Mouse (Mus musculus) layer of hippocampus, adult 2 months (tissue): Measurements from ENCODE around the gene Gm10972. TPM values are rescaled to one million over a fixed set of nuclear protein-coding genes. Genes with fewer than 3 reads are reported as not detected.
"Not testable (repeated sequence)": the region's sequence is repeated elsewhere in the genome, so short reads cannot be mapped to it uniquely, and the experiment has no call there.

Experiments
- DNase-seq, 2 experiments: peaks; one replicate each; pipeline ENCODE4 v3.0.0; 2022; ENCODE audit warnings: low spot score in 2 of 2
- H3K27ac ChIP-seq: fragments of 200-600 bp; 2 replicates; pipeline ENCODE4 v1.8.1; 2022
- H3K4me3 ChIP-seq: fragments of 200-600 bp; 2 replicates; pipeline ENCODE4 v1.8.1; 2022; ENCODE audit warnings: mild to moderate bottlenecking
- CTCF ChIP-seq: fragments of 200-600 bp; conservative IDR thresholded peaks from 2 replicates; pipeline ENCODE4 v1.8.1; 2022; ENCODE audit warnings: antibody characterized with exemption, mild to moderate bottlenecking, moderate library complexity
- total RNA-seq, 2 experiments: library from RNA; stranded (reverse); gene quantifications; 2 replicates each; pipeline ENCODE4 v1.2.3; 2021

The Gm10972 gene
- total RNA-seq, 2 experiments from 2014 or later = not detected

GRCm38 (mm10) chr3:94679351-94679841 lies 36.5 kb downstream of the Gm10972 start:
- no peak for DNase-seq
- Histone ChIP-seq H3K27ac (no peak overlapping the region), H3K4me3 (no peak overlapping the region)
- no peak for TF ChIP-seq CTCF

DNA sequence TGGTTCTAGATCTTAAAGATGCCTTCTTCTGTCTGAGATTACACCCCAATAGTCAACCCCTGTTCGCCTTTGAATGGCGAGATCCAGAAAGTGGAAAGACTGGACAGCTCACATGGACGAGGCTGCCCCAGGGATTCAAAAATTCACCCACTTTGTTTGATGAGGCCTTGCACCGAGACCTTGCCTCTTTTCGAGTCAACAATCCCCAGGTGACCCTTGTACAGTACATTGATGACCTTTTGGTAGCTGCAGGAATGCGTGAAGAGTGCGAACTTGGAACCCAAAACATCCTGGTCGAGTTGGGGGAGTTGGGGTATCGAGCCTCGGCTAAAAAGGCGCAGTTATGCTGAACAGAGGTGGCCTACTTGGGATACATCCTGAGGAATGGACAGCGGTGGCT lies 37.1 kb downstream of the Gm10972 start:
- not testable (repeated sequence) for H3K4me3 ChIP-seq, DNase-seq, H3K27ac ChIP-seq

GRCm38 (mm10) chr3:94680783-94681182 lies 37.9 kb downstream of the Gm10972 start:
- no peak overlapping the region for H3K27ac ChIP-seq
- no peak for TF ChIP-seq CTCF
- DNase-seq = no peak

DNA sequence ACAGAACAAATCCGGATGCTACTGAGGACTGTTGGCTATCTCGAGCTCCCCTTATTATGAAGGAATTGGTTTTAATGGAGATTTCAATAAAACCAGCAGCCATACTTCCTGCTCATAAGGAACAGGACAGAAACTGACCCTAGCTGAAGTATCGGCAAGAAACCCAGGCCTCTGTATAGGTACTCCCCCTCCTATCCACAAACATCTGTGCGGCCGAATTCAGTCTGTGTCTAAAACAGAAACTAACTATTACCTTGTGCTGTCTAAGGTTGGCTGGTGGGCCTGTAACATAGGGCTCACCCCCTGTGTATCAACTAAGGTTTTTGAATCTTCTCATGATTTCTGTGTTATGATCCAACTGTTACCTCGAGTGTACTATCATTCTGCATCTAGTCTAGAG lies 40.7 kb downstream of the Gm10972 start:
- no peak for TF ChIP-seq CTCF
- H3K27ac ChIP-seq = no peak overlapping the region
- no peak overlapping the region for H3K4me3 ChIP-seq
- DNase-seq = no peak

More at GRCm38 (mm10) chr3:94680783-94681182, 37.9 kb downstream of the Gm10972 start:
- no peak overlapping the region for H3K4me3 ChIP-seq

DNA sequence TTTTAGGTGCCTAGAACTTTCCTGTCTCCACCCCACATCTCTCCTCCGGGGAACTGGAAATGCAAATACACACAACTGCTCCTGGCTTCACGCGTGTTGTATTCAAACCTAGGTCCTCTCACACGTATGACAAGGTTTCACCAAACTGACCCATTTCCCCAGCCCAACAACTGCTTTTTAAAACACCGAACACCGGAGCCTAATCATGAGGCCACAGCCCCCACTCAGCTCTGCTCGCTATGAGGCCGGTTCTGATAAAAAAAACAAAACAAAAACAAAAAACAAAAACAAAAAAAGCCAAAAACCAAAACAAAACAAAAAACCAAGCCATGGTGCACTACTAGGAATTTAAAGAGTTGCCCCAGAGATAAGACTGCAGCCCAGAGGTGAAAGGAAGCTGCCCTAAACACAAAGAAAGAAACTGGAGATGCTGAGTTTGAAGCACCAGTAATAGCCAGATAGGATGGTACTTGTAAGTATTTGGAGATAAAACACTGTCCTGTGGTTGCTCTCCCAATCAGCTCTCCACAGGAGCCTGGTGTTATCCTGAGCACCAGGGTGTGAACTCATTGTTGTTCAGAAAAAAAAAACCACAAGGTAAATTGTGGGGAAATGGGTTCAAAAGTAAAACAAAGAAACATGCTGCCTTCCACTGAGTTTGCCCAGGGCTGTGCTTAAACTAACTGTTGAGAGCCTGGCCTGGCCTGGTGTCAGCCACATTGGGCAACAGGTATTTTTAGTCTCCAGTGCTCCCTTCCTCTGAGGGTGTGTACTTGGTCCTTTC lies 43.3 kb downstream of the Gm10972 start:
- not testable (repeated sequence) for H3K27ac ChIP-seq, H3K4me3 ChIP-seq, DNase-seq

DNA sequence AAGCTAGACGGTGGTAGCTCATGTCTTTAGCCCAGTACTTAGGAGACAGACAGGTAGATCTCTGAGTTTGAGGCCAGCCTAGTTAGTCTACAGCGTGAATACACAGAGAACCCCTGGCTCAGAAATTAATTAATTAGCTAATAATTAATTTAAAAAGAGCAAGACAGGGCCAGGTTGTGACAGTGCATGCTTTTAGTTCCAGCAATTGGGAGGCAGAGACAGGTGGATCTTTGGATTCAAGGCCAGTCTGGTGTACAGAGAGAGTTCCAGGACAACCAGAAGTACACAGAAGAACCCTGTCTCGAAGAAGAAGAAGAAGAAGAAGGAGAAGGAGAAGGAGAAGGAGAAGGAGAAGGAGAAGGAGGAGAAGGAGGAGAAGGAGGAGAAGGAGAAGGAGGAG lies 45.8 kb downstream of the Gm10972 start:
- not testable (repeated sequence) for H3K27ac ChIP-seq, DNase-seq, H3K4me3 ChIP-seq

DNA sequence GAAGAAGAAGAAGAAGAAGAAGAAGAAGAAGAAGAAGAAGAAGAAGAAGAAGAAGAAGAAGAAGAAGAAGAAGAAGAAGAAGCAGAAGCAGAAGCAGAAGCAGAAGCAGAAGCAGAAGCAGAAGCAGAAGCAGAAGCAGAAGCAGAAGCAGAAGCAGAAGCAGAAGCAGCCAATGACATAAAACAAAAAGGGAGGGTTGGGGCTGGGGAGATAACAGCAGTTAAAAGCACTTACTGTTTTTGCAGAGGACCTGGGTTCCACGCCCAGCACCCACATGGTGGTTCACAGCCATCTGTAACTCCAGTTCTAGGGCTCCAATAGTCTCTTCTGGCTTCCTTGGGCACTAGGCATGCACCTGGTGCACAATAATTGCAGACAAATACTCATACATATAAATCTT lies 46.3 kb downstream of the Gm10972 start:
- not testable (repeated sequence) for H3K27ac ChIP-seq, DNase-seq, H3K4me3 ChIP-seq

GRCm38 (mm10) chr3:94690162-94690561 lies 47.2 kb downstream of the Gm10972 start:
- H3K27ac ChIP-seq, DNase-seq, H3K4me3 ChIP-seq: not testable (repeated sequence)

DNA sequence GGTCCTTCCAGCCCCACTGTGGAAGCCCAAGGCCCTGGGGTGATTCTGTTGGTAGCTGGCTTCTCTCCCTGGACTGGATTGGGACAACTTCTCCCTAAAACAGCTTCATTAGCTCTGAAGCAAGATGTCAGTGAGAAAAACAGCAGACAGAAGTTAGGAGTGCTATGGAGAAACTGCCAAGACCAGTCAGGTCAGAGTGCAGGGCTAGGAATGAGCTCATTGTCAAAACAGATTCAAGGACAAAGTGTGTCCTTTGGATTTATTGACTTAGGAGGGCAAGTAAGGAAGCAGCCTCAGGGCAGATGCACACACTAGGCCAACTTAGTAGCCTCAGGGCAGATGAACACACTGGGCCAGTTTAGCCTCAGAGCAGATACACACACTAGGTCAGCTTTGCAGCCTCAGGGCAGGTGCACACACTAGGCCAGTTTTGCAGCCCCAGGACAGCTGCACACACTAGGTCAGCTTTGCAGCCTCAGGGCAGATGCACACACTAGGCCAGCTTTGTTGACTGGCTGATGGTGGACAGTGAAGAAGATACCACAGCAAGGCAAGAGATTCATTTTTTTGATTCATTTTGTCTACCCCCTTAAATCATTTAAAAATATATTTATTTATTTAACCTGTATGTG lies 47.8 kb downstream of the Gm10972 start:
- Histone ChIP-seq H3K4me3 (no peak overlapping the region), H3K27ac (no peak overlapping the region)
- TF ChIP-seq CTCF = no peak
- DNase-seq = no peak

DNA sequence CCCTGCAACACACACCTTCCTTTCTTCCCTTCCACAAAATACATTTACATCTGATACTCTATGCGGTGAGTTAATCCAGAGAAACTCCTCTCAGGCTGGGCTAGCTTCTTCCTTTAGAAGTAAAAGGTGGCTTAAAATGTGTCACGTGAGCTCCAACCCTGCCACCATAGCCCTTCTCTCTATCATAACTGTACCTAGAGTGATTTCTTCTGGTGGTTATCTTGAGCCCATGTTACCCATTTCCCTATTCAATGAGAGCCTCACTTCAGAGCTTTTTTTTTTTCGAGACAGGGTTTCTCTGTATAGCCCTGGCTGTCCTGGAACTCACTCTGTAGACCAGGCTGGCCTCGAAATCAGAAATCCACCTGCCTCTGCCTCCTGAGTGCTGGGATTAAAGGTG lies 48.8 kb downstream of the Gm10972 start:
- not testable (repeated sequence) for DNase-seq, H3K27ac ChIP-seq, H3K4me3 ChIP-seq

Other genes starting within 250 kb of the Gm10972 start
- gene Lingo4, start 244.6 kb upstream of the Gm10972 start, total RNA-seq = under 1 TPM; 0.79 to 0.98 TPM
- gene Tdrkh, start 229.8 kb upstream of the Gm10972 start, total RNA-seq = 10 to 100 TPM; 41.3 to 47.2 TPM
- 10 to 100 TPM; 41.3 to 44.4 TPM for gene Mrpl9, start 199.8 kb upstream of the Gm10972 start, total RNA-seq
- gene Oaz3, start 199.2 kb upstream of the Gm10972 start, total RNA-seq = not detected
- 100 to 1,000 TPM; 184 to 202 TPM for gene Celf3, start 164.8 kb upstream of the Gm10972 start, total RNA-seq
- gene Riiad1, start 162.8 kb upstream of the Gm10972 start, total RNA-seq = 1 to 10 TPM; 5.8 to 7.2 TPM
- gene Snx27, start 60.4 kb upstream of the Gm10972 start, total RNA-seq = 100 to 1,000 TPM; 102 to 108 TPM
- 1 to 10 TPM; 2.4 to 2.8 TPM for gene Tuft1, start 15.8 kb downstream of the Gm10972 start, total RNA-seq
- 1 to 10 TPM; 2.1 to 2.2 TPM for gene Selenbp2, start 50.4 kb downstream of the Gm10972 start, total RNA-seq
- gene Cgn, start 143.4 kb downstream of the Gm10972 start, total RNA-seq = 1 to 10 TPM; 3.7 TPM
- gene Pogz, start 194.5 kb downstream of the Gm10972 start, total RNA-seq = 10 to 100 TPM; 61.3 to 64.6 TPM
- 100 to 1,000 TPM; 272 to 281 TPM for gene Psmb4, start 243.8 kb downstream of the Gm10972 start, total RNA-seq